Mouse (Mus musculus) MEL (cell line): Measurements from ENCODE around the gene C1qc.

Experiments
- CTCF ChIP-seq, 3 experiments: IDR thresholded peaks in 2 of 3; conservative IDR thresholded peaks in 1 of 3; 2 replicates each; pipeline ENCODE4 v1.5.1; 2011 to 2012; ENCODE audit warnings: low read length in 3 of 3, low read depth in 2 of 3, mild to moderate bottlenecking in 2 of 3, improper control_type of control experiment in 1 of 3, inconsistent platforms in 1 of 3, mixed read lengths in 1 of 3, moderate library complexity in 1 of 3; ENCODE audit not compliant: control insufficient read depth in 1 of 3, insufficient read depth in 1 of 3, poor library complexity in 1 of 3, severe bottlenecking in 1 of 3
- E2F4 ChIP-seq: IDR thresholded peaks from 2 replicates; pipeline ENCODE4 v1.6.1; 2011; ENCODE audit warnings: low read depth, low read length, improper control_type of control experiment, borderline replicate concordance
- EP300 ChIP-seq, 2 experiments: IDR thresholded peaks; 2 replicates each; pipeline ENCODE4 v1.6.1; 2011; ENCODE audit warnings: improper control_type of control experiment in 2 of 2, low read length in 2 of 2, low read depth in 1 of 2, mild to moderate bottlenecking in 1 of 2
- ETS1 ChIP-seq: IDR thresholded peaks from 2 replicates; pipeline ENCODE4 v1.6.1; 2012; ENCODE audit warnings: low read depth, mild to moderate bottlenecking, inconsistent platforms, low read length, improper control_type of control experiment, moderate library complexity
- GATA1 ChIP-seq: IDR thresholded peaks from 2 replicates; pipeline ENCODE4 v1.6.1; 2011; ENCODE audit warnings: low read depth, low read length, improper control_type of control experiment
- JUND ChIP-seq: IDR thresholded peaks from 2 replicates; pipeline ENCODE4 v1.6.1; 2011; ENCODE audit warnings: low read depth, mild to moderate bottlenecking, improper control_type of control experiment, low read length
- POLR2A ChIP-seq, 2 experiments: IDR thresholded peaks; 2 replicates each; pipeline ENCODE4 v1.6.1; 2011 to 2012; ENCODE audit warnings: low read length in 2 of 2, mild to moderate bottlenecking in 2 of 2, control low read depth in 1 of 2, improper control_type of control experiment in 1 of 2, low read depth in 1 of 2, moderate library complexity in 1 of 2; ENCODE audit not compliant: control insufficient read depth in 1 of 2, insufficient read depth in 1 of 2, poor library complexity in 1 of 2
- RAD21 ChIP-seq: IDR thresholded peaks from 2 replicates; pipeline ENCODE4 v1.6.1; 2011; ENCODE audit warnings: mild to moderate bottlenecking, low read depth, low read length, improper control_type of control experiment
- TAL1 ChIP-seq: IDR thresholded peaks from 2 replicates; pipeline ENCODE4 v1.6.1; 2012; ENCODE audit warnings: mild to moderate bottlenecking, inconsistent platforms, low read length, moderate library complexity, mixed read lengths
- ZC3H11A ChIP-seq: IDR thresholded peaks from 2 replicates; pipeline ENCODE4 v1.6.1; 2012; ENCODE audit warnings: low read depth, mild to moderate bottlenecking, inconsistent platforms, low read length, improper control_type of control experiment

- no peak for TF ChIP-seq TAL1
- no peak for TF ChIP-seq GATA1
- no peak for TF ChIP-seq CTCF (IDR thresholded peaks at IDR 0.05 in 2 of 3, conservative IDR thresholded peaks at IDR 0.05 in 1 of 3; ENCODE audit: control insufficient read depth in 1 of 3, insufficient read depth in 1 of 3, low read depth in 2 of 3, low read length in 3 of 3, poor library complexity in 1 of 3, severe bottlenecking in 1 of 3)
- TF ChIP-seq RAD21, result no peak
- TF ChIP-seq ETS1, result no peak
- TF ChIP-seq ZC3H11A, result no peak
- no peak for TF ChIP-seq JUND
- TF ChIP-seq POLR2A (IDR thresholded peaks at IDR 0.05; ENCODE audit: control insufficient read depth in 1 of 2, insufficient read depth in 1 of 2, low read depth in 1 of 2, low read length in 2 of 2, poor library complexity in 1 of 2), result no peak
- no peak for TF ChIP-seq E2F4
- TF ChIP-seq EP300 (IDR thresholded peaks at IDR 0.05; ENCODE audit: low read depth in 1 of 2, low read length in 2 of 2), result no peak
Measured at GRCm38 (mm10) chr4:136842033-136842432, 50.8 kb downstream of the C1qc start.
